Mouse (Mus musculus) forebrain, postnatal 0 days (tissue): ENCODE results near the gene Kbtbd12. TPM values are rescaled to one million over a fixed set of nuclear protein-coding genes. Genes with fewer than 3 reads are reported as not detected.
A peak's percentile ranks its signal among the peaks of the same experiment; 100 is the strongest.

Experiments
- ATAC-seq: fragments of 200-750 bp; cut with Nextera tagmentation; 2 replicates; pipeline ENCODE4 v1.8.0; 2017; ENCODE audit warnings: mild to moderate bottlenecking, moderate library complexity
- DNase-seq: peaks from one replicate; pipeline ENCODE4 v3.0.0-alpha.2; 2015
- H3K27ac ChIP-seq: fragments of 300-500 bp; sonication (generic); 2 replicates; pipeline ENCODE4 v1.5.1; 2014; ENCODE audit warnings: low read depth, mild to moderate bottlenecking, antibody characterized with exemption, low read length, moderate library complexity, mixed read lengths
- H3K27me3 ChIP-seq: fragments of 300-500 bp; sonication (generic); 2 replicates; pipeline ENCODE4 v1.6.1; 2014; ENCODE audit warnings: mild to moderate bottlenecking, low read length, mixed read lengths; ENCODE audit not compliant: insufficient read depth
- H3K36me3 ChIP-seq: fragments of 300-500 bp; sonication (generic); 2 replicates; pipeline ENCODE4 v1.6.1; 2014; ENCODE audit warnings: mild to moderate bottlenecking, moderate library complexity; ENCODE audit not compliant: insufficient read depth
- H3K4me1 ChIP-seq: fragments of 300-500 bp; sonication (generic); 2 replicates; pipeline ENCODE4 v1.6.1; 2014; ENCODE audit warnings: antibody characterized with exemption; ENCODE audit not compliant: insufficient read depth
- H3K4me2 ChIP-seq: fragments of 300-500 bp; sonication (generic); 2 replicates; pipeline ENCODE4 v1.6.1; 2014; ENCODE audit warnings: low read depth, mild to moderate bottlenecking, moderate library complexity
- H3K4me3 ChIP-seq: fragments of 300-500 bp; sonication (generic); 2 replicates; pipeline ENCODE4 v1.5.1; 2014; ENCODE audit warnings: low read depth, low read length, mixed read lengths
- H3K9ac ChIP-seq: fragments of 300-500 bp; sonication (generic); 2 replicates; pipeline ENCODE4 v1.6.1; 2014; ENCODE audit warnings: mild to moderate bottlenecking
- H3K9me3 ChIP-seq: fragments of 300-500 bp; sonication (generic); 2 replicates; pipeline ENCODE4 v1.6.1; 2016; ENCODE audit warnings: low read length
- CTCF ChIP-seq: sonication (generic); IDR thresholded peaks from 2 replicates; pipeline ENCODE4 v1.5.1; 2016; ENCODE audit warnings: antibody characterized with exemption, control low read depth, low read depth
- WGBS: fragments of 180-500 bp; shearing (Covaris S2); extraction: QIAGEN DNeasy Blood & Tissue Kit; methylation state at CpG from one replicate; pipeline ENCODE4 v1.1.7; 2014; 5-methylcytosine and 5-hydroxymethylcytosine counted together
- polyA plus RNA-seq: library from polyadenylated mRNA; unstranded; fragments of >200 nt; fragmentation: Nextera tagmentation; extraction: Ambion mirVana; gene quantifications from 2 replicates; pipeline ENCODE4 v1.2.1, GENCODE M21; 2015
- total RNA-seq: library from RNA; depleted of rRNA; stranded (reverse); fragments of >200 nt; gene quantifications from 2 replicates; pipeline ENCODE4 v1.2.3, GENCODE M21; 2014; rRNA removed

The Kbtbd12 gene
- total RNA-seq (0.08 and 0.29 TPM in 2 replicates), polyA plus RNA-seq (0.14 and 0.24 TPM in 2 replicates)

DNA sequence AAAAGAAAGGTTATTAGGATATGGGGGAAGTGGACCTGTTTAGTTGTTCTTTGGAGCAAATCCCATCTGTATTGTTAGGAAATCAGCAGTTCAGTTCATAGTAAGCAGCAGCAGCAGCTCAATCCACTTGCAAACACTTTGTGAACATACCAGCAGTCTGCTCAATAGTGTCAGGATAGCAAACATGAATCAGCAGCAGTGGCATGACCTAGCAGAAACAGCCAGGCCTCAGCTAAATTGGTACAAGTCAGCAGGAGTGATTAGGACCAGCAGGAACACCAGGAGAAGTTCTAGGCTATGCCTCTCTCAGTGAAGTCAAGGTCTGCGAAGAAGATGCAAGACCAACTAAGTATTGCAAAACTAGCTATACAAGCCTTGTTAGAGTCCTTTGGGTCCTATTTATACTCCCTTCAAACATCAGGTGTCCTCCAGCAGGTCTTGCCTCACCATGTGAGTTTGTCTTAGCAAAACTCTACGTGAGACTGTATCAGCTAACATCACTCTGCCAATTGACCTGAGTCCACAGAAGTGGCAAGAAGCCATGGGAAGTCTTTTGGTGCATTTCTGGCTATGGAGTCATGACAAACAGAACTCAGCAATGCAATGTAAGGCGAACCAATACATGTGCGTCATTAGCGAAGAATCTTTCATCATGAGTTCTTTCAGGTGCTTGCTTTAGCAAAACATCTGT is at the start of gene Kbtbd12:
Kbtbd12 (minus strand) TSS at position 340 of the 691 bp plus-strand sequence.
- Histone ChIP-seq H3K27ac (no peak within 1 kb of the TSS), H3K4me2 (no peak within 1 kb of the TSS), H3K9ac (no peak within 1 kb of the TSS), H3K36me3 (no peaks in the 10 kb centered on the region), H3K9me3 (no peaks in the 10 kb centered on the region), H3K4me3 (no peak within 1 kb of the TSS), H3K27me3 (no peaks in the 10 kb centered on the region), H3K4me1 (peaks cover 7% of the 10 kb centered on the region; the same call in 1 of the 2 replicates)
- WGBS: 97% methylated on average over 5 of the region's 5 CpGs
- no peak for DNase-seq
- no peak for ATAC-seq
- TF ChIP-seq CTCF: no peak

DNA sequence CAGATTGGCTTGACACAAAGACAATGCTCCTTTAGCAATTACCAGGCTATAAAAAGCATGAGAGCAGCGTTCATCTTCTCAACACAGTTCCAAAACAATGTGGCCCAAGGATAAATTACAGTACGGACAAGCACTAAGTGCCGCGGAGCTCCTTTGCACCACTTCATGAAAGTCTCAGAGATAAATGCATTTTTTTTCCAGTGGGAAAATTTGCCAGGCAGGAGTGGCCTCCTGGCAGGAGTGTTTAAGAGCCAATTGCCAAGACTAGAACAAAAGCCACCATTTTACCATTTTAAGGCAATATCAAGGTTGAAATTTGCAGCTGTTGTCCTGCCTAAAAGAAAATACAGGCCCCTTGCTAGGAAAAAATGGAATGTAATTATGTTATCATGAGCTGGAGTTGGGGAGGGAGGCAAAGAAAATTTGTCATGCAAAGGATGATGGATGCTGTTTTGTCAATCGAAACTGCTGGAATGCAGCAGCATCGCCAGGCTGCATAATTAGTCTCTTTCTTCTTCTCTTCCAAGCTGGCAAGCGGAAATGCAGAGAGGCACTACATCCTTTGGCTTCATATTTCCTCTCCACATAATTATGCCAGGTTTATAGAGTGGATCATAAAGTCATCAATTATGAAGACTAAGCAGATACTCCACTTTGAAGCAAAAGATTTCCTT is 45.8 kb upstream of the Kbtbd12 start:
- Histone ChIP-seq H3K9me3 (no peaks in the 10 kb centered on the region), H3K36me3 (no peaks in the 10 kb centered on the region), H3K4me2 (no peak overlapping the region), H3K27me3 (no peaks in the 10 kb centered on the region), H3K4me3 (no peak overlapping the region), H3K4me1 (no peaks in the 10 kb centered on the region), H3K9ac (no peak overlapping the region), H3K27ac (0 out of 2 replicates have a peak overlapping the region, but pooled peaks have one; percentile 40)
- no peak for TF ChIP-seq CTCF
- ATAC-seq (peak; percentile 48; the same call in 1 of the 2 replicates), DNase-seq (peak; percentile 43)
- 19% methylated on average over 7 of the region's 7 CpGs for WGBS

DNA sequence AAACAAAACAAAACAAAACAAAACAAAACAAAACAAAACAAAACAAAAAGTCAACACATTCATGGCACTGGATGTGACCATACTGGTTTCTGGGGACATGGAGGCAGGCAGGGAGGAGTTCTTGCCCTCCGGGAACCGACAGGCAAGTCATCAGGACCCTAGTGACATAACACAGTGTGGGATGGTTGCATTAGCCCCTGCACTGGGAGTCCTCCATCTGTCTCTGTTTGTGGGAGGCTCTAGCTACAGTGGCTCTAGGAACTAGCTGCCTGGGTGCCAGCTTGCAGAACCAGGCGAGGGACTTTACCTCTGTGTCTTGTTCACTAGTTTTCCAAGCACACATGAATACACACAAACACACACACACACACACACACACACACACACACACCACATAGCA is 43.3 kb upstream of the Kbtbd12 start:
- 89% methylated on average over 3 of the region's 3 CpGs for WGBS
- no peak overlapping the region for H3K4me3 ChIP-seq

DNA sequence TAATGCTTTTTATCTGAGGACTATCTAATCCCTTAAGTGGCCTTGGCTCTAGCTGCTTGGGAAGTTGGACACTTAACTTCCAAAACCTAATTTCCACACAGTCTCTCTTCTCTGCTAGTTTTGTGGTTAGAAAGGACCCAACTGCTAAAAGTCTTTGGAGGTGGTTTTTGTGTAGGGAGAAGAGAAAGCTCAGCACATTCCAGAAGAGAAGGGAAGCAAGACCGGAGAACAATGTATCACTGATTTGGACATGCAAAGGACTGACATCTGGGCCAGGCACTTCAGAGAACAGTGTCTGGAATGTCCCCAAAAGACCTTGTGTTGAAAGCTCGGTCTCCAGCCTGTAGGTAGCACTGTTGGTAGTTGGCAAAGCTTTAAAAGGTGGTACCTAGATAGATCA is 40.0 kb upstream of the Kbtbd12 start:
- ATAC-seq (no peak), DNase-seq (no peak)
- no peaks in the 10 kb centered on the region for H3K4me1 ChIP-seq
- no peak for TF ChIP-seq CTCF
- 58% methylated on average over 2 of the region's 2 CpGs for WGBS
- no peak overlapping the region for H3K27ac ChIP-seq
- H3K27me3 ChIP-seq: no peaks in the 10 kb centered on the region
- no peaks in the 10 kb centered on the region for H3K36me3 ChIP-seq
- H3K9me3 ChIP-seq: no peaks in the 10 kb centered on the region
- H3K4me2 ChIP-seq: no peak overlapping the region
- no peak overlapping the region for H3K9ac ChIP-seq
- no peak overlapping the region for H3K4me3 ChIP-seq

More for the DNA sequence above, 43.3 kb upstream of the Kbtbd12 start:
- H3K36me3 ChIP-seq: no peaks in the 10 kb centered on the region
- H3K27me3 ChIP-seq: no peaks in the 10 kb centered on the region
- H3K4me2 ChIP-seq: no peak overlapping the region
- H3K9me3 ChIP-seq: no peaks in the 10 kb centered on the region
- H3K4me1 ChIP-seq: no peaks in the 10 kb centered on the region
- no peak for TF ChIP-seq CTCF
- no peak overlapping the region for H3K9ac ChIP-seq
- ATAC-seq: no peak
- no peak for DNase-seq
- no peak overlapping the region for H3K27ac ChIP-seq

DNA sequence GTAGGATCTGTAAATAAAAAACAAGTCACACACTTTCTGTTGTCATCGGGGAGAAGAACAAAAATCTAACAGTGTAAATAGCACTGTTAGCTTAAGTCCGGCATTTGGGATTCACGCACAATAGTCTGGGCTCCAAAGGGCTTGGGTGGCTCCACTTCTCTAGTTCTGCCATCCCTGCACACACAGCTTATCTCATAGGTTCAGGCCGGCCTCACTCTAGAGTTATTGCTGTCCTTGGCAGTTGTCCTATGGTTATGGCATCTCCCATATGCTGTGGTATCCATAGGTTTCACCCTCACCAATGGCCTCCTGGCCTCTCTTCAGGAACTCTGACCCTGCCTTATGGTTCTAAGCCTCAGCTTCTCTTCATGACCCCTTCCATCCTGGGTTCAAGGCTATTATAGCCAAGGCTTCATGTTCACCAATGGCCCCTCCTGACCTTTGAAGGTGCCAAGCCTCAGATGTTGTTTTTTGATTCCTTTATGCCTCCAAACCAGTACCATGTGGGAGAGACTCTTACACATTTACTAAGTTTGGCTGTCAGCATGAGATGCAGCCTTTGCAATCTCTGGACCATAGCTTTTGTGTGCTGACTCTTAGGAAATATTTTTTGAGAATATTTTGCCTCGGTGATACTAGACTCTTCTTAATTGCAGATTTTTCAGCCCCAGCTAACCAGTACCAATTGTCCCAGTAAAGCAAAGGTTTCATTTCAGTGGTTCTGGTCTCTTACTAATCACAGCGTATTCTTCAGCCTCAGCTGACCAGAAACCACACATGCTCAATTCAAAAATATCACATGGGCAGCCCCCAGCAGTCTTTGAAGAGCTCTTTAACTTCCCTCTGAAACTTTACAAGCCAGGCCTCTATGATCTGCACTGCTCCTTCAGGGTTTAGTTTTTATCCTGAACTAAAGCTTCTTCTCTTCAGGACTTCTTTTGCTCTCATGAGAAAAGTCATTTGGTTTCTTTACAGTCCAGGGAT is 39.3 kb upstream of the Kbtbd12 start:
- WGBS: 93% methylated on average over 6 of the region's 6 CpGs
- ATAC-seq (no peak), DNase-seq (no peak)
- Histone ChIP-seq H3K4me3 (no peak overlapping the region), H3K9me3 (no peaks in the 10 kb centered on the region), H3K9ac (no peak overlapping the region), H3K36me3 (no peaks in the 10 kb centered on the region), H3K27ac (no peak overlapping the region), H3K27me3 (no peaks in the 10 kb centered on the region), H3K4me1 (no peaks in the 10 kb centered on the region), H3K4me2 (no peak overlapping the region)
- TF ChIP-seq CTCF: no peak

DNA sequence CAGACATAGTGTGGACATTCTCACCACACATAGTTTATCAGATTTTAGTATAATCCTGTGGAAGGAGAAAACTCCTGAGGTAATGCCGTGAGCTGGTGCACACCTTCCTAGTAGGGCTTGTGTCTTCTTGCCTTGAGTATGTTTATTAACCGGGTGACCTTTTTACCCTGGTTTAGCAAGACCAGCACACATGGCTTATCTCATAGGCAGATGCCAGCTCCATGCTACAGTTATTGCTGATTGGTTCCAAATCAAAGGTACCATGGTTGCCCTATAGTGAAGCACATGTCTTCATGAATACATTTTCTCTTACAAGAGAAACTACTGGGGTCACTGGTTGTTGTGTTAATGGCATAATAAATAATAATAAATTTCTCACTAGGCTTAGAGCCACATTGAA is 38.1 kb upstream of the Kbtbd12 start:
- Histone ChIP-seq H3K9ac (no peak overlapping the region), H3K36me3 (no peaks in the 10 kb centered on the region), H3K27me3 (no peaks in the 10 kb centered on the region), H3K4me3 (no peak overlapping the region), H3K27ac (no peak overlapping the region), H3K4me2 (no peak overlapping the region), H3K4me1 (no peaks in the 10 kb centered on the region), H3K9me3 (no peaks in the 10 kb centered on the region)
- DNase-seq: no peak
- 98% methylated on average over 2 of the region's 2 CpGs for WGBS
- no peak for TF ChIP-seq CTCF
- no peak for ATAC-seq
